Mouse (Mus musculus): ENCODE measurements around the gene Eid2b.
A peak's percentile ranks its signal among the peaks of the same experiment; 100 is the strongest.

Eid2b gene

DNA sequence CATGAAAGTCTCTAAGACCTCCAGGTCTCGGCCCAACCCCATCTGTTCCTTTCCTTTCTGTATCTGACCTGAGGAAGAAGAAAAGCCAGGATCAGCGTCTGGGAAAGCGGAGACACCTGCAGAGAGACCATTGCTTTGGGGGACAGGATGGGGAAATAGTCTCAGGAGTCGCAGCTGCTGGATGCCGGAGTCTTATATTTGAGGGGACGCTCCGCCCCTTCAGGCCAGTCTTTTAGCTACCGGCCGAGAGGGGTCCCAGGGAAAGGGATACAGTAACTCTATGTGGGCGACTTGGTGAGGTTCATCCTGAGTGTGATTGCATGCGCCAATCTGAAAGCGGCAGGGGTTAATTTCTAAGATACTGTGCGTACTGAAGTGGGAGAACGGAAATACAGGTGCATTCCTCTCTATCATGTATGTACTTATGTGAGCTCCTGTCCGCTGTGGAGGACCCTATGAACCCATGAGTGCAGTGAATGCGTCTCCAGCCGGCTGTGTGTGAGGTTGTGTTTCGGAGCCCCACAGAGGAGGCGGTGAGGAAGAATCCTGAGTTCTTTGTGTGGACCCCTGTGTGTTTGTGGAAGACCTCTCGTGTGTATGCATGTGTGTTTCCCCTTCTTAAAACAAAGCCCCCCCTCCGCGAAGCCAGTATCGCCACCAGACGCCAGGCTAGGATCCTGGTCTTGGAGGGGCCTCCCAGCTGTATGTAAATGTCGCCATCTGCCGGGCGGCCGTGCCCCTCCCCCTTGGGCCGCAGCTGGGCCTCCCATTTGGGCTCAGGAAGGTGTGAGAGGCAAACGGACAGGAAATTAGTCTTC, 24.3 kb downstream of the Eid2b start, which contains the start of gene Dll3:
Gene Dll3, minus strand, starts transcription at position 623 of the 818 bp plus-strand sequence.
- DNase-seq (ENCODE audit: low spot score) = peak; percentile 51

- DNase-seq (ENCODE audit: low spot score) = no peak
Observed at GRCm38 (mm10) chr7:28305641-28306040, 28.1 kb downstream of the Eid2b start.

DNA sequence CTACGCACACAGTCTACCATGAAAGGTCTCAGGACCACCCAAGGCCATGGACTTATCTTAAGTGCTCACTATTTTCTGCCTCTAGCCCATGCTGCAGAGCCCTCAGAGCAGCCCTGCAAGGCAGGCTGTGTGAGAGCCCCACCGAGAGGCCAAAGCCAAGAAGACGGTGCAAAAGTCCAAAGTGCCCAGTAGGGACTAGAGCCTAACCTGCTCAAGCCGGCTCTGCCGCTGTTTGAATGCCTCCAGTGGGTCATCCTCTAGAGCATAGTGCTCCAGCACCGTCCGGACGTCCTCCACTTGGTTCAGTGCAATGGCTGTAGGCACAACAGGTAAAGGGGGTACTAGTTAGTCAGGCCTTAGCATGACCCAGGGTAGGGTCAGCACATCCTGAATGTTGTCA, 28.7 kb downstream of the Eid2b start:
- DNase-seq (ENCODE audit: low spot score) = no peak

- no peak for DNase-seq (ENCODE audit: low spot score)
Observed at GRCm38 (mm10) chr7:28309737-28310136, 32.2 kb downstream of the Eid2b start.

- peak; percentile 24 for DNase-seq (ENCODE audit: low spot score)
Observed at GRCm38 (mm10) chr7:28311151-28311925, 33.8 kb downstream of the Eid2b start.

DNA sequence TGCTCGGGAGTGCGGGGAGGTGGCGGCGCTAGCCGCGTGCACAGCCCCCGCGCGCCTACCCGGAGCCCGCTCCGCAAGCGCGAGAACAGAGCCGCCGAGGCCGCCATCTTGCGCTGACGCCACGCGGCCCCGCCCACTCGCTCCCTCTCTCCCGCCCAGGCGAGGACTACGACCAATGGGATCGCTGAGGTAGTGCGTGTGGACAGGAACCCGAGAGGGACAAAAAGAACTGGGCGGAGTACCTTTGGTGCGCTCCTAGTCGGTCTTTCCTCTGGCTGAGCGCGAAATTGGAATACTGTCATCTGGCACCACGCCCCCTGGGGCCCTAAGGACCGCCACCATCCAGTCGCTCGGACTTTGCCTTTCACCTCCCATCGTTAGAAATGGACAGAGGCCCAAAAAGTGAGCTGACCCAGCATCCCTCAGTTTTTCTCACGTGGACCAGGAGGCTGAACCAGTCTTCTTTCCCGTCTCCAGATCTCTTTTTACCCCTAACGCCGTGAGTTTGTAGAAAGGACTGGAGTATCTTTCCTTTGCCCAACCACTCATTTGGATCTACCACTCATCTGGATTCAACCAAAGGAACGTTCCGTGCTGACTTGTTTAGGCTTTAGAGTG, 34.5 kb downstream of the Eid2b start, which contains the start of gene Timm50:
Gene Timm50, minus strand, starts transcription at position 147 of the 618 bp plus-strand sequence.
- peak; percentile 97 for DNase-seq (ENCODE audit: low spot score)

DNA sequence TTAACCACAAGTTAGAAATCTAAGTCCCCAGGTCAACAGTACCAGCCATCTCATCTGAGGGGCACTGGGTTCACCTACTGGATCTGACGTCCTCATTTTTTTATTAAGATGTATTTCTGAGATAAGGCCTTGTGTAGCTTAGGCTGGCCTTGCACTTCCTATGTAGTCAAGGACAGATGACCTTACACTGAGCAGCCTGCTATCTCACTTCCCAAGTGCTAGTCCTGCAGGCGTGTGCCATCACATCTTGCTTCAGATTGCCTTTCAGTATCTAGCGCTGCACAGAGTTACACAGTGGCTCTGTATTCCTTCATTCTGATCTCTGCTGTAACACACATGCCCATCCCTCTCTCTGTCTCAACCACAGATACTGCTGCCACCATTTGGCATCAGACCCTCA, 40.5 kb downstream of the Eid2b start:
- no peak for DNase-seq (ENCODE audit: low spot score)

- DNase-seq (ENCODE audit: low spot score) = no peak
Observed at GRCm38 (mm10) chr7:28318714-28319113, 41.2 kb downstream of the Eid2b start.

DNA sequence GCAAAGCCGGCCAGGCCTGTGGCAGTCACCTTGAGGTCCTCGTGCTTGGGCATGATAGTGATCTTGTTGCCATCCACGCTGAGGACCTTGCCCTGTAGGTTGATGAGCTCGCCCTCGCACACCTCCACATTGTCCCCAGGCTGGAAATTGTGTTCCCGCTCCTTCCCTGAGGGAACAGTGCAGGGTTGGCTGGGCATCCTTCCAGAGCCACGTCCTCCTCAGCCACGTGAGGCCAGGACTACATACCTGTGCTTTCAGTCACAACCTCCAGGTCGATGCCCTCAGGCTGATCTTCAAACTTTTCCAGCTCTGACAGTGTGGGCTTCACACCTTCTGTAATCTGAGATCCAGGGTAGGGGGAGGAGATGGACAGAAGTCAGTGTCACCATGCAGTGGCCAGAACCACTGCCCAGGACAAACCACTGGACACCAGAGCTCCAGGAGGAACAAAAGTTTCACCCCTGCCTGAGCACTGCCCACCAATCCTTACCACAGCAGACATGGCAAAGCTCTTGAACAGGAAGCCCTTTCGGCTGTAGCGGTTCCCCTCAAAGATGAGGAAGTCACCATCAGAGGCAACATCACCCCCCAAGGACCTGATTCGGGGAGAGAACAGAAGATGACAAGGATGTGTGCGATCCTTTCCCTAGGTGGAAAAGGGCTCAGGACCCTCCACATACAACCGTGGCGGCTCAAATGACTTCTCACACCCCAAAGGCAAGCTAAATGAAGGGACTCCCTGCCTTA, 44.6 kb downstream of the Eid2b start:
- DNase-seq (ENCODE audit: low spot score) = no peak

DNA sequence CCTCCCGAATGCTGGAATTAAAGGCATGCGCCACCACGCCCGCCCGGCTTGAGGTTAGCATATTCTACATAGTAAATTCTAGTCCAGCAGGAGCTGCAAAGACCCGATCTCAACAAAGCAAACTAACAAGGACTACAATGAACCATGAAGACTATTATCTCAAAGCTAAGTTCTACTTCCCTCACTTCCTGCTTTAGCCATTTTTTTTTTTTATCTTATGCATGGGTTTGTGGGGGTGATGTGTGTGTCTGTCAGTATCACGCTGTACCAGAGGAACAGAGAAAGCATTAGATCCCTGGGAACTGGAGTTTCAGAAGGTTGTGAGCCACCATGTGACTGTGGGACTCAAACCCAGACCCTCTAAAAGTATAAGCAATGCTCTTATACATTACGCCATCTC, 47.8 kb downstream of the Eid2b start:
- DNase-seq (ENCODE audit: low spot score) = no peak

- DNase-seq (ENCODE audit: low spot score) = no peak
Observed at GRCm38 (mm10) chr7:28326457-28326856, 48.9 kb downstream of the Eid2b start.

DNA sequence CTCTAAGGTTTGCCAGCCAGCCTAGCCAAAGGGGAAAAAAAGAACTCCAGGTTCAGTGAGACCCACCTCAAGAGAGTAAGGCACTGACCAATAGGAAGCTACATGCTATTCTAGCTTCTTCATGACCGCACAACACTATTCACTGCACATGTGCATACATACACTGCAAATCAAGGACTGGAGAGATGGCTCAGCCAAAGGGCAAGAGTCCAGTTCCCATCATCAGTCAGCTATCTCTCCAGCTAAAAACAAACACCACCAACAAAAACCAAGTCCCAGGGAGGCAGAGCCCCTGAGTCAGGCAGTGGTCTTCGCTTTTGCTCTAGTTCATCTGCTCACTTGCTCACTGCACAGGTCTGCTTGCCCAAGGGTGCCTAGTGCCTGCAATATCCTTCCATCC, 50.7 kb downstream of the Eid2b start:
- DNase-seq (ENCODE audit: low spot score) = peak; percentile 64

Measured in yolk sac, embryonic 10.5 days (tissue).